Mouse (Mus musculus): Measurements from ENCODE around the gene Zp1.

Gene Zp1

GRCm38 (mm10) chr19:10920532-10920931 is at the start of gene Zp1:
Gene Zp1, minus strand, starts transcription at chr19:10920632.
- no peak for DNase-seq (ENCODE audit: low read depth, low spot score)

GRCm38 (mm10) chr19:10968578-10968977 is 48.1 kb upstream of the Zp1 start:
- DNase-seq (ENCODE audit: low read depth, low spot score) = no peak

- no peak for DNase-seq (ENCODE audit: low read depth, low spot score)
These were observed 45.3 kb upstream of the Zp1 start for GRCm38 (mm10) chr19:10965721-10966120.

DNA sequence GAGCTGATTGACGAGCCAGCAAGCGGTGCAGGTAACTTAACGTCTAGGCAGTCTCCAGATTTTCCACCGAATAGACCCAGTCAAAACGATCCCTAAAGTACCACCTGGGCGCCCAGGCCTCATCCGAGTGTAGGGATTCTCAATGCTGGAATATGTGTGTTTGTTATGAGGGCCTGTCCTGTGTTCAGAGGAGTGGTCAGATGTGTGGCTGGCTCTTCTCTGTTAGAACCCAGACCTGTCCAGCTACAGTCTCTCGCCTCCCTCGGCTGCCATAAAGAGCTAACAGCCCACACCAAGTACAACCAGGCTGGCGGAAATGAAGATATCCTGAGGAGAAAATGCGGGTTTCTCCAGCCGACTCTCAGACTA is 39.5 kb upstream of the Zp1 start:
- no peak for DNase-seq (ENCODE audit: low read depth, low spot score)

- peak; percentile 70 for DNase-seq (ENCODE audit: low read depth, low spot score)
These were observed 38.9 kb upstream of the Zp1 start for GRCm38 (mm10) chr19:10959085-10959977.

- no peak for DNase-seq (ENCODE audit: low read depth, low spot score)
These were observed 31.8 kb upstream of the Zp1 start for GRCm38 (mm10) chr19:10952021-10952939.

GRCm38 (mm10) chr19:10949558-10949957 is 29.1 kb upstream of the Zp1 start:
- DNase-seq (ENCODE audit: low read depth, low spot score) = no peak

GRCm38 (mm10) chr19:10949112-10949511 is 28.7 kb upstream of the Zp1 start, which contains the start of gene Ccdc86:
Gene Ccdc86, minus strand, starts transcription at chr19:10949266.
- peak; percentile 99 for DNase-seq (ENCODE audit: low read depth, low spot score)

GRCm38 (mm10) chr19:10948416-10948815 is 28.0 kb upstream of the Zp1 start:
- DNase-seq (ENCODE audit: low read depth, low spot score) = no peak

DNA sequence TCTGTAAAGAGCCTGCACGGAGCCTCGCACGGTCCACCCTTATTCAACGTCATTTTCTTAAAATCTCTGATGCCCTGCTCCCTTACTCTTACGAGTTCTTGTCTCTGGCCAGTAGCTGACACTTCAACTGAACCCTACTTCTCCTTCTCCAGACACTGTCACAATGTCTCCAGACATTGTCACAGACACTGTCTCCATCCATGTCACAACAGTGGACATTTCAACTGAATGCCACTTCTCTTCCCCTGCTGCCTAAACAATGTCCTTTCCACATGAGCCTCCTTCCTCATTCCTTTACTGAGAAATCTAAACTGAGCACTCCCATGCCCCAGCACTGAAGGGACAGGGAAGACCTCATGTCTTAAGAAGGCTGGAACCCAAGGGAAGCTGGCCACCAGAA is 26.8 kb upstream of the Zp1 start:
- DNase-seq (ENCODE audit: low read depth, low spot score) = no peak

DNA sequence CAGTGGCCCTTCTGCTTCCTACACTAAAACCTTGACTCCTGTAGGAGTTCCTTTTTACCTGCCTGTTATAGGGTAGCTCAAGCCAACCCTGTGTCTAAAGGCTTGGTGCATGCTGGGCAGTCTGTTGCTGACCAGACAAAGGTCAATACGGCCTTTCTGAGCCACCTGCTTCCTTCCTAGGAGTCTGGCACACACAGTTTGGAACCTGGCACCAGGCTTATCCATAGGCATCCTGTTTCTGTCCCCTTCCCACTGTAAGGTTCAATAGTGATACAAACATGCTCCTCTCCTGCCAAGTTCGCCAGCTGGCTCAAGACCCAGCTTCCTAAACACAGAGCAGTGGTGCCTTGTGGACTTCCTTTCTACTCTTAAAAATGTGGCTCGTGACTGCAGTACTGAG is 26.1 kb upstream of the Zp1 start:
- no peak for DNase-seq (ENCODE audit: low read depth, low spot score)

DNA sequence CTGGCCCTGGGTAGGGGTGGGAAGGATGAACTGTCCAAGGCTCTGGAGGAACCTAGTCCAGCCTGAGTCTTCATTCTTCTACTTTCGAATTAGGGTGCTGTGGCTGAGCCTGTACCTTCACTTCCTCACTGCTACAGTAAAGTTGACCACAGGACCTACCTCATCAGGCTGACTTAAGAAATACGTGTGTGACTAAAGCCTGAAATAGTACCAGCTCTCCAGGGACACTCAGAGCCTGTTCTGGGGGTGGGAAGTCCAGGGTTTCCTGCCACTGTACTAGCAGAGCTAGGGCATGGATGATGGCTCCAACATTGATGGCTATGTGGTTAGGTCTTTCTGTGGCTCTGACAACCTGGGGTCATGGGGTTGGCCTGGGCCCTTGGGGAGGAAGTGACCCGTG is 23.5 kb upstream of the Zp1 start:
- DNase-seq (ENCODE audit: low read depth, low spot score) = no peak

DNA sequence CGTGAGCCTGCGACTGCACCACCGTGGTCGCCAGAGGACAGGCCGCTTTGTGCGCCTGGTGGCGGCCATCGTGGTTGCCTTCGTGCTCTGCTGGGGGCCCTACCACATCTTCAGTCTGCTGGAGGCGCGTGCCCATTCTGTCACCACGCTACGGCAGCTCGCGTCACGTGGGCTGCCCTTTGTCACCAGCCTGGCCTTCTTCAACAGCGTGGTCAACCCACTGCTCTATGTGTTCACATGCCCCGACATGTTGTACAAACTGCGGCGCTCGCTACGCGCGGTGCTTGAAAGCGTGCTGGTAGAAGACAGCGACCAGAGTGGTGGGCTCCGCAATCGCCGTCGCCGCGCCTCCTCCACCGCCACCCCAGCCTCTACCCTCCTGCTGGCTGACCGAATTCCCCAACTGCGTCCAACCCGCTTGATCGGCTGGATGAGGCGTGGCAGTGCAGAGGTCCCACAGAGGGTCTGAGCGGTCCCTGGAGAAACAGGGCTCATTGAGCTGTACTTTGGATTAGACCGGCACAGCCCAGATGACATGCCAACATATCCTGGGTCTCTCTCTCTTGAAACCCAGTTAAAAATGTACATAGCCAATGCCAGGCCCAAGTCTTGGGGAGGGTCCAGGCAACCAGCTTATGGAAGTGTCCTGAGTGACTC is 20.5 kb upstream of the Zp1 start:
- DNase-seq (ENCODE audit: low read depth, low spot score) = no peak

DNA sequence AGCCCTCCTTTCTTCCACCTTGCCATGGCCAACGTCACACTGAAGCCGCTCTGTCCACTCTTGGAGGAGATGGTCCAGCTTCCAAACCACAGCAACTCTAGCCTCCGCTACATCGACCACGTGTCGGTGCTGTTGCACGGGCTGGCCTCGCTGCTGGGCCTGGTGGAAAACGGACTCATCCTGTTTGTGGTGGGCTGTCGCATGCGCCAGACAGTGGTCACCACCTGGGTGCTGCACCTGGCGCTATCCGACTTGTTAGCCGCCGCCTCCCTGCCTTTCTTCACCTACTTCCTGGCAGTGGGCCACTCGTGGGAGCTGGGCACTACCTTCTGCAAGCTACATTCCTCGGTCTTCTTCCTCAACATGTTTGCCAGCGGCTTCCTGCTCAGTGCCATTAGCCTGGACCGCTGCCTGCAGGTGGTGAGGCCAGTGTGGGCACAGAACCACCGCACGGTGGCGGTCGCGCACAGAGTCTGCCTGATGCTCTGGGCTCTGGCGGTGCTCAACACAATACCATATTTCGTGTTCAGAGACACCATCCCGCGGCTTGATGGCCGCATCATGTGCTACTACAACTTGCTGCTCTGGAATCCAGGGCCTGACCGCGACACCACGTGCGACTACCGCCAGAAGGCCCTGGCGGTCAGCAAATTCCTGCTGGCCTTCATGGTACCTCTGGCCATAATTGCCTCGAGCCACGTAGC is 19.8 kb upstream of the Zp1 start:
- DNase-seq (ENCODE audit: low read depth, low spot score) = peak; percentile 79

GRCm38 (mm10) chr19:10938771-10939170 is 18.3 kb upstream of the Zp1 start:
- no peak for DNase-seq (ENCODE audit: low read depth, low spot score)

GRCm38 (mm10) chr19:10937110-10937563 is 16.7 kb upstream of the Zp1 start, which contains the start of gene Ptgdr2:
Gene Ptgdr2, plus strand, starts transcription at chr19:10937160.
- DNase-seq (ENCODE audit: low read depth, low spot score) = no peak

DNA sequence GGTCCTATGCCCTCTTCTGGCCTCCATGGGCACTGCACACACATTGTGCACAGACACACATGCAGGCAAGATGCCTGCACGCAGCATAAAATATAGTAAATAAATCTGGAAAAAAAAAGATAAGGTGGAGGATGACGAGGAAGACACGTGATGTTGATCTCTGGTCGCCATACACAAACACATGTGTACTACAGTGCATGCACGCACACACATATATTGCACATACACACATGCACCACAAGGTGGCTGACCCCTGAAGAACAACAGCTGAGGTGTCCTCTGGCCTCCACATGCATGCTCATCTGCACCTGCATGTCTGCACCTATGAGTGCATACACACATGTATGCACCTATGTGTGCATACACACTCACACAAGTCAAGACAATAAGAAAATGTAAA is 15.6 kb upstream of the Zp1 start:
- no peak for DNase-seq (ENCODE audit: low read depth, low spot score)

DNA sequence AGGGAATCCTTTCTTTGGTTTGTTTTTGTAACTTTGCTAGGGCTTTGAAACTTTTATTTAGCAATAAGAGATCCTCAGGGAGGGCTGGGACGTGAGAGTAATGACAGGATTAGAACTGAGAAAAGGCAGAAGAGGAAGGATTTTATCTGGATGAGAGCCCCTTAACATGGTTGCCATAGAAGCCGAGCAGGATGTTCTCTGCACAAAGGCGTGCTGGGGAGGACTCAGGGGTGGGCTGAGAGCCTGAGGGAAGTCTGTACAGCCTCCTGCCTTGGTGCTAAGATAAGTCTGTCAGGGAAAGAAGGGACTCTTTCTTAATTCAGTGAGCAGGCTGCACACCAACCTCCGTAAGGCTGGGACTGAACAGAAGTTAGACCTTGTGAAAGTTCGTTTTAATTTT is 14.6 kb upstream of the Zp1 start:
- DNase-seq (ENCODE audit: low read depth, low spot score) = no peak

DNA sequence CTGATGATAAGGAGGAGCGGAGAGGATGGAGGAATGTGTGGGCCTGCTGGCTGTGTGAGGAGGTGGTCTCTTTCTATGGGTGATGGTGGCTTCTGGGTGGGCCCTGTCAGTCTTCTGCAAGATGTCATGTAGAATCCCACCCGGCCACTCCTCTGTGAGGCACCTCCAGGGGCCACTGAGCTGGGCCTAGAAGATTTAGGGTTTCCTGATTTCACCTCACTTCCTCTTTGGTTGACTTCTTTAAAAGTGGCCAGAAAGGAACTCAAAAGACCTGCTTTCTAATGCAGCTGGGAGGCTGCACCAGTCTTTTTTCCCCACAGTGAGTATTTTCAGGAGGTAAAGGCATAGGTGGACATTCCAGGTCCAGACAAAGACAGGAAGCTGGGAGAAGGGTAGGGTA is 10.2 kb upstream of the Zp1 start:
- DNase-seq (ENCODE audit: low read depth, low spot score) = no peak

DNA sequence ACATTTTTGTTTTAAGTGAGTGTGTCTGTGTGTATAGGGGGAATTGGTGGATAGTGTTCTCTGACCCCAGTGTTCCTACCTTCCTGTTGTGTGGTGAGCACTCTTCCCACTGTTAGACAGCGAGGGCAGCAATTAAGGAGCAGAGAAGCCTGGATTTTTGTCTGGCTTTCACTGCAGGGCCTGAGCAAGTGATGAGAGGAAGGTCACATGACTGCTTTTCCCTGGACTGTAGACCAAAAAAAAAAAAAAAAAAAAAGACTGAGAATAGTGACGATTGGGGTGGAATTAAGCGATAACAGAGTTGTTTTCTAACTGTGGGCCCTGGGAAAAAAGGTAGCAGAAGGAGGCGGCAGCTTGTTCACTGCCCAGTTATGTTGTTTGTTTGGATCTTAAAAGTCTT is 6.2 kb upstream of the Zp1 start:
- DNase-seq (ENCODE audit: low read depth, low spot score) = no peak

GRCm38 (mm10) chr19:10926123-10926621 is 5.7 kb upstream of the Zp1 start:
- no peak for DNase-seq (ENCODE audit: low read depth, low spot score)

All from embryo, embryonic 11.5 days (tissue).